Mouse (Mus musculus) midbrain, embryonic 16.5 days (tissue): Measurements from ENCODE around the gene Ankrd63. TPM values are rescaled to one million over a fixed set of nuclear protein-coding genes. Genes with fewer than 3 reads are reported as not detected.

Experiments
- ATAC-seq: fragments of 200-750 bp; cut with Nextera tagmentation; 2 replicates; pipeline ENCODE4 v1.8.0; 2017; ENCODE audit warnings: moderate TSS enrichment
- H3K27ac ChIP-seq: fragments of 300-500 bp; sonication (generic); 2 replicates; pipeline ENCODE4 v1.5.1; 2014; ENCODE audit warnings: mild to moderate bottlenecking, low read length, mixed read lengths
- H3K27me3 ChIP-seq: fragments of 300-500 bp; sonication (generic); 2 replicates; pipeline ENCODE4 v1.6.1; 2014; ENCODE audit warnings: low read depth, low read length, mixed read lengths; ENCODE audit not compliant: control insufficient read depth, insufficient read depth
- H3K36me3 ChIP-seq: fragments of 300-500 bp; sonication (generic); 2 replicates; pipeline ENCODE4 v1.6.1; 2014; ENCODE audit warnings: mild to moderate bottlenecking, low read length, moderate library complexity, mixed read lengths; ENCODE audit not compliant: control insufficient read depth, insufficient read depth
- H3K4me1 ChIP-seq: fragments of 300-500 bp; sonication (generic); 2 replicates; pipeline ENCODE4 v1.6.1; 2014; ENCODE audit warnings: mild to moderate bottlenecking, low read length, mixed read lengths; ENCODE audit not compliant: control insufficient read depth, insufficient read depth
- H3K4me2 ChIP-seq: fragments of 300-500 bp; sonication (generic); 2 replicates; pipeline ENCODE4 v1.6.1; 2014; ENCODE audit warnings: mild to moderate bottlenecking, low read length, mixed read lengths
- H3K4me3 ChIP-seq: fragments of 300-500 bp; sonication (generic); 2 replicates; pipeline ENCODE4 v1.5.1; 2014; ENCODE audit warnings: low read depth, mild to moderate bottlenecking, low read length, moderate library complexity, mixed read lengths
- H3K9ac ChIP-seq: fragments of 300-500 bp; sonication (generic); 2 replicates; pipeline ENCODE4 v1.6.1; 2014; ENCODE audit warnings: low read depth, low read length, mixed read lengths
- H3K9me3 ChIP-seq: fragments of 300-500 bp; sonication (generic); replicated peaks from 2 replicates; pipeline ENCODE4 v1.6.1; 2014; ENCODE audit warnings: mild to moderate bottlenecking, low read length, mixed read lengths; ENCODE audit not compliant: control insufficient read depth, poor library complexity, severe bottlenecking
- WGBS: fragments of 180-500 bp; shearing (Covaris S2); extraction: QIAGEN DNeasy Blood & Tissue Kit; methylation state at CpG from one replicate; pipeline ENCODE4 v1.1.7; 2014; 5-methylcytosine and 5-hydroxymethylcytosine counted together
- polyA plus RNA-seq: library from polyadenylated mRNA; unstranded; fragments of >200 nt; fragmentation: Nextera tagmentation; extraction: Ambion mirVana; gene quantifications from 2 replicates; pipeline ENCODE4 v1.2.1, GENCODE M21; 2015

The Ankrd63 gene
- polyA plus RNA-seq, 1 experiment from 2014 or later: not detected

- H3K4me2 ChIP-seq: no peak overlapping the region
- WGBS: 24% methylated on average over 15 of the region's 15 CpGs
These were observed 29.9 kb downstream of the Ankrd63 start for GRCm38 (mm10) chr2:118673686-118674465.

GRCm38 (mm10) chr2:118671728-118672127, 32.0 kb downstream of the Ankrd63 start:
- H3K27ac ChIP-seq: no peak overlapping the region
- peaks cover 3% of the 10 kb centered on the region; the same call in 1 of the 2 replicates for H3K36me3 ChIP-seq
- no peaks in the 10 kb centered on the region for H3K9me3 ChIP-seq
- peaks cover 16% of the 10 kb centered on the region for H3K27me3 ChIP-seq
- H3K9ac ChIP-seq: no peak overlapping the region
- peaks cover 8% of the 10 kb centered on the region for H3K4me1 ChIP-seq
- H3K4me2 ChIP-seq: no peak overlapping the region
- ATAC-seq: no peak
- H3K4me3 ChIP-seq: no peak overlapping the region
- 78% methylated on average over 1 of the region's 1 CpGs for WGBS

More at GRCm38 (mm10) chr2:118673686-118674465, 29.9 kb downstream of the Ankrd63 start:
- Histone ChIP-seq H3K9me3 (no peaks in the 10 kb centered on the region), H3K4me1 (peaks cover 12% of the 10 kb centered on the region), H3K27me3 (peaks cover 30% of the 10 kb centered on the region), H3K4me3 (no peak overlapping the region), H3K27ac (no peak overlapping the region), H3K9ac (no peak overlapping the region), H3K36me3 (peaks cover 6% of the 10 kb centered on the region)
- ATAC-seq: no peak

GRCm38 (mm10) chr2:118669785-118670184, 34.0 kb downstream of the Ankrd63 start:
- Histone ChIP-seq H3K9ac (no peak overlapping the region), H3K36me3 (peaks cover 3% of the 10 kb centered on the region; the same call in 1 of the 2 replicates), H3K4me2 (no peak overlapping the region), H3K4me1 (peaks cover 28% of the 10 kb centered on the region), H3K9me3 (no peaks in the 10 kb centered on the region), H3K27ac (no peak overlapping the region), H3K27me3 (peaks cover 3% of the 10 kb centered on the region), H3K4me3 (no peak overlapping the region)
- 58% methylated on average over 2 of the region's 2 CpGs for WGBS
- no peak for ATAC-seq

GRCm38 (mm10) chr2:118669245-118669644, 34.5 kb downstream of the Ankrd63 start:
- H3K4me1 ChIP-seq: peaks cover 32% of the 10 kb centered on the region
- H3K9ac ChIP-seq: no peak overlapping the region
- H3K4me3 ChIP-seq: no peak overlapping the region
- no peaks in the 10 kb centered on the region for H3K9me3 ChIP-seq
- H3K27ac ChIP-seq: no peak overlapping the region
- no peaks in the 10 kb centered on the region for H3K27me3 ChIP-seq
- 72% methylated on average over 6 of the region's 6 CpGs for WGBS
- H3K36me3 ChIP-seq: peaks cover 3% of the 10 kb centered on the region; the same call in 1 of the 2 replicates
- H3K4me2 ChIP-seq: no peak overlapping the region
- ATAC-seq: no peak

GRCm38 (mm10) chr2:118667181-118667580, 36.6 kb downstream of the Ankrd63 start:
- 71% methylated on average over 5 of the region's 5 CpGs for WGBS
- H3K9ac ChIP-seq: no peak overlapping the region
- no peaks in the 10 kb centered on the region for H3K27me3 ChIP-seq
- no peak overlapping the region for H3K27ac ChIP-seq
- H3K4me2 ChIP-seq: peak overlapping the region; percentile 66
- no peaks in the 10 kb centered on the region for H3K9me3 ChIP-seq
- no peak for ATAC-seq
- no peak overlapping the region for H3K4me3 ChIP-seq
- H3K36me3 ChIP-seq: peaks cover 3% of the 10 kb centered on the region; the same call in 1 of the 2 replicates
- peaks cover 40% of the 10 kb centered on the region for H3K4me1 ChIP-seq

- H3K4me2 ChIP-seq: peak overlapping the region; percentile 66
- H3K27me3 ChIP-seq: no peaks in the 10 kb centered on the region
- ATAC-seq: no peak
- peak overlapping the region; percentile 43; the same call in 1 of the 2 replicates for H3K9ac ChIP-seq
- no peaks in the 10 kb centered on the region for H3K9me3 ChIP-seq
- H3K4me3 ChIP-seq: no peak overlapping the region
- H3K4me1 ChIP-seq: peaks cover 41% of the 10 kb centered on the region
- H3K36me3 ChIP-seq: peaks cover 3% of the 10 kb centered on the region; the same call in 1 of the 2 replicates
- 89% methylated on average over 4 of the region's 4 CpGs for WGBS
- no peak overlapping the region for H3K27ac ChIP-seq
These were observed 38.1 kb downstream of the Ankrd63 start for GRCm38 (mm10) chr2:118665616-118666015.

- peak overlapping the region; percentile 47 for H3K4me3 ChIP-seq
- no peak for ATAC-seq
- no peak overlapping the region for H3K27ac ChIP-seq
- H3K27me3 ChIP-seq: no peaks in the 10 kb centered on the region
- no peaks in the 10 kb centered on the region for H3K9me3 ChIP-seq
- H3K4me1 ChIP-seq: peaks cover 45% of the 10 kb centered on the region
- peaks cover 3% of the 10 kb centered on the region; the same call in 1 of the 2 replicates for H3K36me3 ChIP-seq
- H3K4me2 ChIP-seq: peak overlapping the region; percentile 66
- no peak overlapping the region for H3K9ac ChIP-seq
- 82% methylated on average over 3 of the region's 3 CpGs for WGBS
These were observed 38.7 kb downstream of the Ankrd63 start for GRCm38 (mm10) chr2:118664975-118665516.

GRCm38 (mm10) chr2:118663804-118664766, 39.7 kb downstream of the Ankrd63 start:
- Histone ChIP-seq H3K36me3 (no peaks in the 10 kb centered on the region), H3K4me3 (peak overlapping the region; percentile 47), H3K4me2 (peak overlapping the region; percentile 66), H3K4me1 (peaks cover 45% of the 10 kb centered on the region), H3K27ac (peak overlapping the region; percentile 81), H3K9ac (peak overlapping the region; percentile 73), H3K9me3 (no peaks in the 10 kb centered on the region), H3K27me3 (no peaks in the 10 kb centered on the region)
- ATAC-seq: peak; percentile 64
- 42% methylated on average over 19 of the region's 19 CpGs for WGBS
